Mouse (Mus musculus) layer of hippocampus, postnatal 10 days (tissue): ENCODE data around the gene Enoph1. TPM values are rescaled to one million over a fixed set of nuclear protein-coding genes. Genes with fewer than 3 reads are reported as not detected.
A peak's percentile ranks its signal among the peaks of the same experiment; 100 is the strongest.

Experiments
- DNase-seq, 2 experiments: peaks; one replicate each; pipeline ENCODE4 v3.0.0; 2021; ENCODE audit warnings: low spot score in 2 of 2
- long read RNA-seq: library from polyadenylated mRNA; stranded (forward); transcript quantifications from one replicate; pipeline ENCODE4 v2.0.0, GENCODE M21; 2023
- total RNA-seq, 2 experiments: library from RNA; stranded (reverse); gene quantifications; 2 replicates each; pipeline ENCODE4 v1.2.3; 2021

Gene Enoph1
- 10 to 100 TPM; 54.4 to 58.7 TPM for total RNA-seq
- long read RNA-seq, transcript Enoph1-202 (6 exons, 1,833 nt), result major isoform, 60 of 71 reads
- long read RNA-seq, partial matches to known transcripts, result 3 of 71 reads
- long read RNA-seq, other reads (novel, unspliced or antisense), result 6 of 71 reads

DNA sequence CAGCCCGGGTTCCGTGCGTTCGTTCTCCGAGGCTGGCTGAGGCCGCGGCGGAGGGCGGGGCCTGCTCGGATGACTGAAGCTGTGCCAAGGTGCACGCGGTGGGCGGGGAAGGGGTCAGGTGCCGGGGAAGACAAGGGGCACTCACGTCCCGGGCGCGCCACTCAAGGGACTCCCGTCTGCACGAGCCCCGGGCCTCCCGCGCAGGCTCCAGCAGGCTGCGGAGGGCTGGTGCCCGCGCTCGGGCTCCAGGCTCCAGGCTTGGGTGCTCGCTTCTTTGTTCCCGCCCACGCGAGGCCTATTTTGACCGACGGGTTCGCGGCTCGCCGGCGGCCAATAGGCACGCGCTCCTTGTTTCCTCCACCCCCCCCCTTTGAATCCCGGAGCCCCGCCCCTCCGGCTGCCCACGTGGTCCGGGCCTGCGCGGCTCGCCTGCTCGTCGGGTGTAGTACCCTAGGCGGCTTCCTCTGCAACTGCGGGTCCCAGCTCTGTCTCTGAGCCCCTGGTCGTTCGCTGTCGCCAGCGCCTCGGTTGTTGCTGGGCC, at the start of gene Enoph1, which contains the start of gene Hnrnpdl:
Gene Enoph1 (plus strand): TSS at position 384 of the 541 bp plus-strand sequence.
Gene Hnrnpdl (minus strand): TSS at position 63 of the 541 bp plus-strand sequence.
- DNase-seq, result peak; percentile 94 to 97

- no peak for DNase-seq
Observed at GRCm38 (mm10) chr5:99994166-99994565, 45.6 kb upstream of the Enoph1 start.

DNA sequence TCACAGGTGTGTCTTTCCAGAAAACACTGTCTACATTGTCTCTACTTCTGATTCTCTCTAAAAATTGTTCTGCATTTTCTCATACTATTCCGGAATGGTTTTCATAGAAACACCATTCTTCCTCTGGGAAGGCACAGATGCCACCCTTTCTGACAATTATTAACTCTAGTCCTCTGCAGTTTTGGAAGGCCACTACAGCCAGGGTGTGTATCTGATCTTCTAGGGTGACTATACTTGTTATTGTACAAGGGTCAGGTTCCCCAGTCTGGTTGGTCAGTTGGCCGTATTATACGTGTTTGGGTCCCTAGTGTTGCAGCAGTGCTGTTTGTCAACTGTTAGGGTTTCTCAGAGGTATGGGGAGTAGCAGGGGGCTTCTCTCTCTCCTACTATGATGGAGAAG, 45.1 kb upstream of the Enoph1 start:
- no peak for DNase-seq

DNA sequence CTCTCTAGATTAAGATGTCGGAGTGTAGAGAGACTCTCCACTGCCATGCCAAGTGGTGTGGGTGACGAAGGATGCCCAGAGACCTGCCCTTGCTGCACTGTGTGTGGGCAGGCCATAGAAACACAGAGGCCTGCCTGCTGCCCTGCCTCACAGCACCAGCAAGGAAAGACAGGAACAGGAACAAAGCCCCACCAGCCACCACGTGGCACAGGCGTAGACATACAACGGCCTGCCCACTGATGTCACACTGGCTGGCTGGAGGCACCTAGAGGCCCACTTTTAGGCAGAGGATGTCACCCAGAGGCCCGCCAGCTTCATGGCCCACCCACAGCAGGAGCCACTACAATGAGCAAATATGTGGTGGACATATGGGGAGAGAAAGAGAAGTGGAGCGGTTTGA, 39.7 kb upstream of the Enoph1 start:
- no peak for DNase-seq

GRCm38 (mm10) chr5:100000500-100000899, 39.3 kb upstream of the Enoph1 start:
- DNase-seq, result no peak

GRCm38 (mm10) chr5:100003895-100004294, 35.9 kb upstream of the Enoph1 start:
- no peak for DNase-seq

DNA sequence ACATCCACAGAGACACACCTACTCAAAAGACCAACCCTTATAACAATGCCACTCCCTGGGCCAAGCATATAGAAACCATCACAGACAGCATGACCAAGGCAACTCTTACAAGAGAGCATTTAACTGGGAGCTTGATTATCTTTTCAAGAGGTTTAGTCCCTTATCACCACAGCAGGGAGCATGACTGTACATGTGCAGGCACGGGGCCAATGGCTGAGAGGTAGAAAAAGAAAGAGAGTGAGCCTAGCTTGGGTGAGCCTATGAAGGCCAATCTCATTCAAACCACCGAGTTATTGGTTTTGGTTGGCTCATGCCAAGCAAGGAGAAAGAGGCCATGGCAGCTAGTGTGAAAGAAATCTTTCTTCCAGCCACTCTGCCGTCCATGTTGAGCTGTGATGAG, 34.4 kb upstream of the Enoph1 start:
- no peak for DNase-seq

- no peak for DNase-seq
Observed at GRCm38 (mm10) chr5:100005896-100006295, 33.9 kb upstream of the Enoph1 start.

DNA sequence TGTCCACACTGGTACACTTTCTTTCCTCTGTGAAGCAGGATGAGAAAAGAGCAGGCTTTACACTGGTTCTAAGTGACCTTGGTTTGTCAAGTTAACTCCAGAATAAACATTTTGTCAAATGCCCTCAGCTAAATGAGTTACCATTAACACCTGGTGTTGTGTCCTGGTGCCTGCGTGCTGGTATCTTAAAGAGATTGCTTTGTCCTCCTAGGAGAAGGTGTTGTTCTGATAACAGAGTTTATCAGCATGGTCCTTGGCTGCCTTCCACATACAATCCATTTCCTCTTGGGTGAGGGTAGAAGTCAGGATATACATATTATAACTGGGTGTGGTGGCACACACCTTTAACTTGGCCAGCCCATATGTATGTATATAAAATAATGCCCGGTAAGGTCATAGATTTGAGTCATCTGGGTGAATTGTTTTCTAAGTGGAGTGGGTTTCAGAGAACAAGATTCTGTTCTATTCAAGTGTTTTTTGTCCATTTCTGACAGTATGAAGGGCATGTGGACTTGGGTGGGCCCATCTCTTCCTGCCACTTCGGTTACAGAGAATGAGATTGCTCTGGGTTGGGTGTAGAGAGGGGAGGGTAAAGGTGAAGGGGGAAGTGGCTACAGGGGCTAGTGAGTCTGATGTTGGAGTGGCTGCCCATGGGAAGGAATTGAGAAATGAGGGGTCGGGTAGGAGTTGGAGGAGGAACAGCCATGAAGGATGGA, 33.3 kb upstream of the Enoph1 start:
- DNase-seq, result no peak

DNA sequence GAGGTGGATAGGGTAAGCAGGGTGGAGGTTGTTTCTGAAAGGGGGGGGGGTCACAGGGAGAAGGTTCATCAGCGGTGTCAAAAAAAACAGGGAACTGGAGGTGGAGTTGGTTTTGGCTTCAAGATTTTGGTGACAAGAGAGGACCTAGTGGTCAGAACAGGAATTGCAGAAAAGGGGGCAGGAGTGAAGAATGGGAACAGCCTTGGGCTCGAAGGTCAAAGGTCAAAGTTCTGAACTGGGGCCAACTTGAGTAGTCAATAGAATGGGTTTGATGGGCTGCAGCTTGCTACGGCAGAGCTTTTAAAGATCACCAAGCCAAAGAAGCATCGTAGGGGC, 32.8 kb upstream of the Enoph1 start:
- no peak for DNase-seq

DNA sequence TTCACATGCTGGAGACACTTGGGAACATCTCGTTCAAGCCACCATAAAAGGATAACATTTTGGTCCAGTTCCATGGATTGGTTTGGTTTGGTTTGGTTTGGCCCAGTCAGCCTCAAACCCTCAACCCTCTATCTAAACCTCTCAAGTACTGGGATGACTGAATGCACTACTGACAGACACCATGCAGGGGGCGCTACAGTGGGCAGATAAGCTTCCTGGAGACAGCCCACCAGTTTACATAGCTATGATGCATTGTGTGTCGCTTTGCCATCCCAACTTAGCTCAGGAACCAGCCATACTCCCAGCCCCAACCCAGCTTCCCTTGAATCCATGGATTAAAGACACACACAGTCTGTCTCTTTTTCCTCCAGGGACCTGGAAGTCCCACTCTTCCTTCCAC, 31.3 kb upstream of the Enoph1 start:
- DNase-seq, result no peak

- DNase-seq, result no peak
Observed at GRCm38 (mm10) chr5:100012599-100012998, 27.2 kb upstream of the Enoph1 start.

DNA sequence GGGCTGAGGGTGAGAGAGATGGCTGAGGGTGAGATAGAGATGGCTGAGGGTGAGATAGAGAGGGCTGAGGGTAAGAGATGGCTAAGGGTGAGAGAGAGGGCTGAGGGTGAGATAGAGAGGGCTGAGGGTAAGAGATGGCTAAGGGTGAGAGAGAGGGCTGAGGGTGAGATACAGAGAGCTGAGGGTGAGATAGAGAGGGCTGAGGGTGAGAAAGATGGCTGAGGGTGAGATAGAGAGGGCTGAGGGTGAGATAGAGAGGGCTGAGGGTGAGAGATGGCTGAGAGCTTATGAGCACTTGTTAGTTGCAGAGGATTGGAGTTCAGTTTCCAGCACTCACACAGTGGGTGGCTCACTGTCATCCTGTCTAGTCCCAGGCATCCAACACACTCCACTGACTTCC, 19.7 kb upstream of the Enoph1 start:
- DNase-seq, result no peak

DNA sequence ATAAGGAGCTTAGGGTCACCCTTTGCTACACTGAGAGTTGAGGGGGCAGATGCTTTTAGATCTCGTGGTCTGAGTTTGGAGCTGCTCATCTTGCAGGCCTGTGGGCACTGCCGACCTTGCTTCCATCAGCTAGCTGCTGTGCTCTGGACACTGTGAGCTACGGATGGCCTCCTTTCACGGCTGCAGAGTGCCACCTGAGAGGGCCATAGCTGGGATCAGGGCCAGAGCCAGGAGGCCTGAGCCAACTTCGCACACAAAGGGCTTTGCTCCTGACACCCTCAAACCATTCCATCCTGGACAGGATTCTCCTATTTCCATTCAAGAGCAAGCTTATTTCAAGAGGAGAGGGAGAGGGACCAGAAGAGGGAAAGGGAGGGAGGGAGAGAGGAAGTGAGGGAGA, 15.4 kb upstream of the Enoph1 start:
- DNase-seq, result no peak

DNA sequence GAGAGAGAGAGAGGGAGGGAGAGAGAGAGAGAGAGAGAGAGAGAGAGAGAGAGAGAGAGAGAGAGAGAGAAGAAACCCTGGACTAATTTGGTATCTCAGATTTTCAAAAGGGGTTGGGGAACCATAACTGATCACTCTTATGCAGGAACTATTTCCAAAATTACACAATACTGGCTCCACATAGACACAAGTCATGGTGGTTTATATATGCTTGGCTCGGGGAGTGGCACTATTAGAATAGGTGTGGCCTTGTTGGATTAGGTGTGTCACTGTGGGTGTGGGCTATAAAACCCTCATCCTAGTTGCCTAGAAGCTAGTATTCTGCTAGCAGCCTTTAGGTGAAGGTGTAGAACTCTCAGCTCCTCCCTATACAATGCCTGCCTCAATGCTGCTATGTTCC, 14.9 kb upstream of the Enoph1 start:
- DNase-seq, result no peak

DNA sequence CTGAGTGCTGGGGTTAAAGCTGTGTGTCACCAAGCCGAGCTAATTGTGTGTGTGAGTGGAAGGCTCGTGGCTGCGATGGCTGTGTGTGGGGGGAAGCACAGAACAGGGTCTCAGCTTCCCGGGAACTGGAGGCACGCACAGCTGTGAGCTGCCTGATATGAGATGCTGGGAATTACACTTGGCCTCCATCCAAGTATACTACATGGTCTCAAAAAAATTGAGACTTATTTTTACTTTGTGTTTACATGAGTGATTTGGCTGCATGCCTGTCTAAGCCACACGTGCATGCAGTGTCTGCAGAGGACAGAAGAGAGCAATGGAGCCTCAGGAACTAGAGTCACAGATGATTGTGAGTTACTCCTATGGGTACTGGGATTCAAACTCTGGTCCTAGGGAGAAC, 9.7 kb upstream of the Enoph1 start:
- no peak for DNase-seq

- no peak for DNase-seq
Observed at GRCm38 (mm10) chr5:100032107-100032506, 7.7 kb upstream of the Enoph1 start.

- no peak for DNase-seq
Observed at GRCm38 (mm10) chr5:100032646-100033045, 7.1 kb upstream of the Enoph1 start.

DNA sequence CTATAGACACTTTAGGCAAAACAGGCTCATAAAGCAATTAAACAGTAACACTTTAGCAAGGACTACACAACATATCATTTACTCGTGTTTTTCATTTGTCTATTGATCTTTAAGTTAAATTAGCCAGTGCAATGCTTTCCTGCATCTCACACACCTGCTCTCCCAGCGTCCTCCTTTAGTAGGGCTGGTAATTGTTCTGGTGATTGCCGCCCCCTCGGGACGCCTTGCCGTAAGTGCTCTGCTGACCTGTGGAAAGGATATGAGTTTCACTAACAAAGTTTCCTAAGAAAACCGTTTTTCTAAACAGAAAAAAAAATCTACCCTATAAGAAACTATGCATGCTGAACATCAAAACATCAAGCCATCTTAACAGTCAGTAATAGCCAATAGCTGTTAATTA, 3.8 kb upstream of the Enoph1 start:
- DNase-seq, result no peak

GRCm38 (mm10) chr5:100036681-100037080, 3.1 kb upstream of the Enoph1 start:
- DNase-seq, result no peak

DNA sequence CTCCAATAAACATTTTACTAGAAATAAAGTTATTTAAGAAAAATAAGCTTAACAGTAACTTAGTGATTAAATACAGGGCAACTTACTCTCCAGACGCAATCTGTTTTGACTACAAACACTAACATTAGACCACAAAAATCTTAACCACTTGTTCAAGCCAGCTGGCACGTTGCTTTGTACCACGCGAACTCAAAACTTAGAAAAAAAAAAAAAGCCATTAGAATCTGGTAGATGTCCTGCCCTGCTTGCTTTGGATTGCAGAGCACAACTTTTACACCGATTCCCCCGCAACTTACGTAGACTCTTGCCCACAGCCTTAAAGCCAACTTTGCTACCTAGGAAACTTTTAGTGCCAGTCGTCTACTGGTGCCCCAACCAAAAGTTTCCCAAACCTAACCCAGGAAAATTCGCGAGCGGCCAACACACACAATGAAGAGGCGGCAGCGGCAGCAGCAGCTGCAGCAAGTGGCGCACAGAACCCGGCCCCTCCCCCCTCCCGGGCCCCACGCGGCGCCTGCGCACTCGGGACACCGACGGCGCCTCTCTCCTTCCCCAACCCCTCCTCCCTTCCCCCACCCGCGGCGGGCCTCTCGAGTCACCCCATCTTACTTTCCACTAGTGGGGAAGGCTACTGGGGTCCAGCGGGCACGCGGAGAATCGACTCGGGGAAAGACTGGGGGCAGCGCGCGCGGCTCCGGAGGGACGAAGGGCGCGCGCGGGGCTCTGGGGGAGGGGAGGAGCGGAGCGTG, 1.6 kb upstream of the Enoph1 start:
- DNase-seq, result peak; percentile 90 to 95
